Mouse (Mus musculus): Measurements from ENCODE around the gene Akain1. TPM values are rescaled to one million over a fixed set of nuclear protein-coding genes. Genes with fewer than 3 reads are reported as not detected.
A peak's percentile ranks its signal among the peaks of the same experiment; 100 is the strongest.

Akain1 gene
- total RNA-seq, 2 experiments from 2014 or later, result 15.8 to 16.2 TPM

DNA sequence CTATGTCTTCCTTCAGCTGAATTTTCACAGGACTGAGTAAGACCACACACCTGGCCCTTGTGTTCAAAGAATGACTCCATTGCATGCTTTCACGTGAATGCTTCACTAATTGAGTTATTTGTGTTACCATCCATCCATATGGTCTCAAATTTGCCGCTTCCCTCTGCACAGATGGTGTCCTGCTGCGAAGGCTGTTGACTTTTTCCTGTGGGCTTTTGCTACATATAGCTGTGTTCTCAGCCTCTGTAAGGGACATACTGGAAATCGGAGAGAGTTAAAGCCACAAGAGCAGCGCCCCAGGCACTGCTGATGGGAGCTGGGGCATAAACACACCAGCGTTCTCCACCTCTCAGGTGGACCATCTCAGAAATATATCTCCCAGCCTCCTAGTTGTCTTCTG lies 53.2 kb downstream of the Akain1 start:
- no peak for TF ChIP-seq CTCF (conservative IDR thresholded peaks at IDR 0.05)
- no peak for DNase-seq (ENCODE audit: low spot score in 2 of 2)
- no peak overlapping the region for H3K27ac ChIP-seq
- H3K4me3 ChIP-seq, result no peak overlapping the region

- no peak for DNase-seq (ENCODE audit: low spot score in 2 of 2)
- no peak overlapping the region for H3K27ac ChIP-seq
- TF ChIP-seq CTCF (conservative IDR thresholded peaks at IDR 0.05), result peak; percentile 64
- no peak overlapping the region for H3K4me3 ChIP-seq
Measured at GRCm38 (mm10) chr17:69495531-69495930, 56.4 kb downstream of the Akain1 start.

GRCm38 (mm10) chr17:69496125-69496524 lies 57.0 kb downstream of the Akain1 start:
- Histone ChIP-seq H3K27ac (no peak overlapping the region), H3K4me3 (no peak overlapping the region)
- no peak for DNase-seq (ENCODE audit: low spot score in 2 of 2)
- TF ChIP-seq CTCF (conservative IDR thresholded peaks at IDR 0.05), result no peak

DNA sequence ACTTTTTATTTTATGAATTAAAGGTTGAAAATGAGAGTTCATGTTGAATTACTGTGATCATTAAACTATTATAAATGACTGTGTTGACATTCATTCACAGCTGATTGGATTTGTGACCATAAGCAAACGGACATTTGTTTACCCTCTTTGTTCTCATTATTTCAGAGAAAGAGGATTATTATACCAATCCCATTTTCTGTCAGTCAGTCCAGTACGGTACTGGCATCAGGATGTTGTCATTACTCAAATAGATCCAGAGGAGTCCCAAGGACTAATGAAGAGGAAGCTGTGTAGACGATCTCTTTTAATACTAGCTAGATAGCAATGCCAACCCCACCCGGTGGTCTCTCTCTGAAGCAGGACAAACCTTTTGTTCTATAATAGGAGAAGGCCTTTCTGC lies 58.2 kb downstream of the Akain1 start:
- DNase-seq (ENCODE audit: low spot score in 2 of 2), result no peak
- TF ChIP-seq CTCF (conservative IDR thresholded peaks at IDR 0.05), result no peak
- H3K27ac ChIP-seq, result no peak overlapping the region
- H3K4me3 ChIP-seq, result no peak overlapping the region

GRCm38 (mm10) chr17:69498913-69499312 lies 59.8 kb downstream of the Akain1 start:
- DNase-seq (ENCODE audit: low spot score in 2 of 2), result no peak
- peak; percentile 51 for TF ChIP-seq CTCF (conservative IDR thresholded peaks at IDR 0.05)
- Histone ChIP-seq H3K27ac (no peak overlapping the region), H3K4me3 (no peak overlapping the region)

- H3K27ac ChIP-seq, result no peak overlapping the region
- DNase-seq (ENCODE audit: low spot score in 2 of 2), result no peak
- no peak for TF ChIP-seq CTCF (conservative IDR thresholded peaks at IDR 0.05)
- no peak overlapping the region for H3K4me3 ChIP-seq
Measured at GRCm38 (mm10) chr17:69499441-69499840, 60.3 kb downstream of the Akain1 start.

DNA sequence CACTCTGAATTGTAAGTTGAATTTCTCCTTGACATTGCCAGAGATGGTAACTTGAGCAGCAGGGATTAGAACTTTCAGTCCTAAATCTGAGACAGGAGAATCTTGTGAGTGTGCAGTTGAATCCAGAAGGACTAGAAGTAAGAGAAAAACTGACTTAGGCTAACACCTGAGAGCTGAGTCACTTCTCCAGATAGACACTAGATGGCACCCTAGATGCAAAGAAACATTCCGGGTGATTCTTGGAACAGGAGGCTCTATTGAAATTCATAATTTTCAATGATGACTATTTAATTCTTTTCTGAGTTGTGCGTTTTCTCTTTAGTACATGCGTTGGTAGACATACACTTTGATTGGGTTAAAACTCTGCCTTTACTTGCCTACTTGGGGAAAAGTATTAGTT lies 66.9 kb downstream of the Akain1 start:
- peak; percentile 91 for TF ChIP-seq CTCF (conservative IDR thresholded peaks at IDR 0.05)
- Histone ChIP-seq H3K4me3 (no peak overlapping the region), H3K27ac (no peak overlapping the region)
- peak; percentile 33 to 40 for DNase-seq (ENCODE audit: low spot score in 2 of 2)

GRCm38 (mm10) chr17:69516344-69516907 lies 77.3 kb downstream of the Akain1 start:
- no peak overlapping the region for H3K4me3 ChIP-seq
- DNase-seq (ENCODE audit: low spot score in 2 of 2), result no peak
- no peak for TF ChIP-seq CTCF (conservative IDR thresholded peaks at IDR 0.05)
- no peak overlapping the region for H3K27ac ChIP-seq

GRCm38 (mm10) chr17:69531472-69531871 lies 92.3 kb downstream of the Akain1 start:
- no peak overlapping the region for H3K27ac ChIP-seq

More at GRCm38 (mm10) chr17:69531472-69531871, 92.3 kb downstream of the Akain1 start:
- TF ChIP-seq CTCF (conservative IDR thresholded peaks at IDR 0.05), result no peak
- H3K4me3 ChIP-seq, result no peak overlapping the region
- no peak for DNase-seq (ENCODE audit: low spot score in 2 of 2)

Other genes with a start within 250 kb of the Akain1 start
- 10 to 100 TPM; 19.7 to 21.5 TPM for gene Zbtb14, start 56.3 kb upstream of the Akain1 start, total RNA-seq (2021)

Data from layer of hippocampus, adult 2 months (tissue).